Mouse (Mus musculus): ENCODE data around the gene 1700086D15Rik. TPM values are rescaled to one million over a fixed set of nuclear protein-coding genes. Genes with fewer than 3 reads are reported as not detected.

1700086D15Rik gene
- total RNA-seq, 4 experiments from 2014 or later, result 1.9 to 3.9 (median 3.0) TPM

DNA sequence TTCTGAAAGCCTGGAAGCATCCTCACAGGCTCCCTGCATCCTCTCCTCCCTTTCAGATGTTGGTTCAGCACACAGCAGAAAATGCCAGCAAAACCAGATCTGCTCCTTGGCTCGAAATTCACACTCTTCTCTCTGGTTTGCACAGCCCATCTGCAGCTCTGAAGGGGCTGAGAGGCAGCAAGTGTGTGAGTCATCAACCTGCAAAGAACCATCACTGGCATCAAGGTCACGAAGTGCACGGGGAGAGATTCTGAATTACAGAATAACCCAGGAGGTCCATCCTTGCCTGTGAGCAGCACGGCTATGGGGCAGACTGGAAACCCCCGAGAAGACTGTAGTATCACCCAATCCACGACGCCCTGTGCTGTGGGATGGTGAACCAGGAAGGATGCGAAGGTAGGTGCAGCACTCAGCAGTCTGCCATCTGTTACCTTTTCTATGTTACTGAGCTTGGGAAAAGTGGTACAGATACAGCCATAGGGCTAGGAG lies 24.4 kb downstream of the 1700086D15Rik start:
- peak; percentile 37 to 65 for DNase-seq (ENCODE audit: low spot score in 2 of 2)

DNA sequence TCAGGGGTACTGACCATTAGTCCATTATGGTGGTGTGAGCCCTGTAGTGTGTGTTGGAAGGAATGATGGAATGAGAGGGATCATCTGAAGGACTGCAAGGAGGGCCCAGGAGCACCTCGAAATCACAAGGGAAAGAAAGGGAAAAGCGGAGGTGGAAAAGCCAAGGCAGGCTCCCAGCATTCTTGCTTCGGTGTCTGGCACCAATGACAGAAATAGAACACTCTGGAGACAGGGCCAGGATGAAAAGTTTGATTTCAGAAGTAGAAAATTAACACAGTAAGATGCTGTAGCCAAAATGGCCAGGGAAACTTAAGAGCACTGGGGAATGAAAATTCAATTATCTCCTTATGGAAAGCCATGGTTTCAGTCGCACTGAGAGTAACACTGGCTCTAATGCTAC lies 26.0 kb downstream of the 1700086D15Rik start:
- no peak for DNase-seq (ENCODE audit: low spot score in 2 of 2)

DNA sequence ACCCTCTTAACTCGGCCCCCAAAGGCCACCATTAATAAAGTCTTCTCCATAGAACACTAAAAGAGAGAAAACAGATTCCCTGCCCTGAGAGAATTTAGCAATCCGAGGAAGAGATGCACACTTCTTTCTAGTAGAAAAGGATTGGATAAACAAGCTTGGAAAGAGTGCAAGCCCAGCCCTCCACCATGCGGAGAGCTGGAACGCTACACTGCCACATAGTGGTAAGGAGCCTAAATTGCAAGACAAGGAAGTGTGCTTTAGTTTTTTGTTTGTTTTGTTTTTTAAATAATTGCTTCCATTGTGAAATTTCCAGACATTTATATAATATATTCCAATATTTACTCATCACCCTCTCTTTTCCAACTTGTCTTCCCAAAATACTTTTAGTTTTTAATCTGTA lies 30.6 kb downstream of the 1700086D15Rik start:
- DNase-seq (ENCODE audit: low spot score in 2 of 2), result no peak

DNA sequence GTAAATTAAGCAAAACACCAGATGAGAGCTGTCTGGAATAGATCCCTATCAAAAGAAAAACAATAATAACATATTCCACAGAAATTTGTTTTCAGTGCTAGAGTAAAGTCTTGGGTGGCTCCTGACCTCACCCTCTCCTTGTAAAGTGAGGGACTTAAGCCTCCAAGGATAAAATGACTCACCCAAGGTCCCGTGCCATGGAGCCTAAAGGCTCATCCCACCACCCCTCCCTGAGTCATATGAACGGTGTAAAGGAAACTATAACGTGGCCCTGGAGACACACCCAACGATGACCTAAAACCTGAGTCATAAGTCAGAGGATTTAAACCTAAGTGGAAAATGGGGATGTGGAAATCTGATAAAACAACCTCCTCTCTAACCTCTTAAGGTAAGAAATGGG lies 31.0 kb downstream of the 1700086D15Rik start:
- DNase-seq (ENCODE audit: low spot score in 2 of 2), result no peak

DNA sequence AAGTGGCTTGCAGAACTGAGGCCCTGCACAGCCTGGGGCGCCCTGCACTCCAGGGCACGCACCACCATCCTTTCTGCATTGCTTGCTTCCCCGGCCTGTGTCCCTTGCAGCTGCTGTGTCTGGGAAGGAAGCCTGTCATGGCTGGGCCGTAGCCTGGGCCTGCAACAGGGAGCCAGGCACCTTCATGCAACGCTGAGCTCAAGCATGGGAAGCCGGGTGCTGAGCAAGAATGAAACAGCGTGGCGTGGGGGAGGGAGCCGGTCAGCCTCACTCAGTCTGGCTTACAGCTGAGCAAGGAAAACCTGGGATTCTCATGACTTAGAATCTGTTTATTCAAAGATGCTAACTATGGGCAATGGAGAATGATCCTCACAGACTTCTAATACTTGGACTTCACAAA lies 33.1 kb downstream of the 1700086D15Rik start:
- peak in 1 of 2 experiments; percentile 37 for DNase-seq (ENCODE audit: low spot score in 2 of 2)

DNA sequence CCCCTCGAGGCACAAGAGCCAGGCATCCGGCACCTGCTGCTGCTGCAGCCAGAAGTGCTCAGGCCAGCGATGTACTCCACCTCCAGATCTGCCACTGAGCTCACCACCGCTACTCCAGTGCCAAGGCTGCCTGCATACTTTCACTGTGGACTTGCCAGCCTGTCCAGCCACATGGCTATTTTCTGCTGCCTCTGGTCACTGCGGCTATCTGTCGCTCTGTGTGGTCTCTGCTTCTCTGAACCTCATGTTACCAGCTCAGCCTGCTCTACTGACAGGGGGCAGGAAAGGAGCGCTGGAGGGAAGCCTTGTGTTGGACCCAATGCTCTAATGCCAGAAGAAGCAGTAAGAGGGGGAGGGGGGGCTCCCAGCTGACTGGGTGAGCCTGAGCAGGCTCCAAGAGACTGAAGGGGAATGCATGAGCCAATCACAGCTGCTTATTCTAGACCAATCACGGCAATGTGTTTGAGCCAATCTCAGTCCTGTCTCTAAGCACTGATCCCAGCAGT lies 34.7 kb downstream of the 1700086D15Rik start:
- peak in 1 of 2 experiments; percentile 38 for DNase-seq (ENCODE audit: low spot score in 2 of 2)

DNA sequence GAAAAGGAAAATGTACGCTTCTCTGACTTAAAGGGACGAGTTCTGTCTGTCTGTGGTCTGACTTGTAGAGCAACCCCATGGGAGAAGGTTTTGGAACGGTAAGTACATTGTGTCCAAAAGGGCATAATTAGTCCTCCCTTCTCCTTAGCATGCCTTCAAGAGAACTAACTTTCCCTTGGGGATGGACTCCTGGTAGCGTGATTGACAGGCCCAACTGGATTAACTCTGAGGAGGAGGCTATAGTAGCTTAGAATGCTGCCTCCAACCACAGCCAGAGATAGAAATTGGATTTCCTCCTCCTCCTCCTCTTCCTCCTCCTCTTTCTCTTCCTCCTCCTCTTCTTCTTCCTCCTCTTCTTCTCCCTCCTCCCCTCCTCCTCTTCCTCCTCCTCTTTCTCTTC lies 39.4 kb downstream of the 1700086D15Rik start:
- no peak for DNase-seq (ENCODE audit: low spot score in 2 of 2)

DNA sequence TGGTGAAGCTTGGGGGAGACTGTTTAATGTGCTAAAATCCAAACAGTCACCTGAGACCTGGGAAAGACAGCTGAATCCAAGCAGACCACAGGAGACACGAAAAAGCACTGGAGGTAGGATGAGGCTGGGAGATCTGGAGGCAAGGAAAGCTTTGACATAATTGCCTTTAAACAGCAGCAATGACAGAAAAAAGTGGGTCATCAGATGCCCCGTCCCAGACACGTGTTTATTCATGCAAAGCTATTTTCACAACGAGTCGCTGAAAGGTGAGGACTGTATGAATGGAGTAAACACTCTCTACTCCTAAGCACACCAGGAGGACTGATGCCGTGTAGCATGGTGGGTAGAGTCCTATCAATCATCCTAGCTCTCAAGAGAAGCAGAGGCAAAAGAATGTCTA lies 43.9 kb downstream of the 1700086D15Rik start:
- DNase-seq (ENCODE audit: low spot score in 2 of 2), result no peak

DNA sequence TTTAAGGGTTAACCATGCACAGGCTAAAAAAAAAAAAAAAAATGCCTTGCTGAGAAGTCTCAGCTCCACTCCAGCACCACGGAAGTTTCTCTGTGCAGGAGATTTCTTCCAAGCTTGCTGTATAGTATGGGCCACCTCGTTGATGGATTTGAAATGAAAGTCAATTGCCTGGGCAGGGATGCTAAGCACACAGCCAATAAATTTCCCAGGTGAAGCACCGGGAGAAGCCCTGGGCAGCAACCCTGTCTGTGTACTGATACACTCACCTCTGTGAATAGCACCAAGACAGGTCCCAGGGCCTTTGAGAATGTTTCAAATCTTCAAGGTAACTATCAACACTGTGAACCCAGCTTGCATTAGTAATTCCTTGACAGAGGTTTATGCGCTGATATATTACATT lies 47.6 kb downstream of the 1700086D15Rik start:
- DNase-seq (ENCODE audit: low spot score in 2 of 2), result no peak

DNA sequence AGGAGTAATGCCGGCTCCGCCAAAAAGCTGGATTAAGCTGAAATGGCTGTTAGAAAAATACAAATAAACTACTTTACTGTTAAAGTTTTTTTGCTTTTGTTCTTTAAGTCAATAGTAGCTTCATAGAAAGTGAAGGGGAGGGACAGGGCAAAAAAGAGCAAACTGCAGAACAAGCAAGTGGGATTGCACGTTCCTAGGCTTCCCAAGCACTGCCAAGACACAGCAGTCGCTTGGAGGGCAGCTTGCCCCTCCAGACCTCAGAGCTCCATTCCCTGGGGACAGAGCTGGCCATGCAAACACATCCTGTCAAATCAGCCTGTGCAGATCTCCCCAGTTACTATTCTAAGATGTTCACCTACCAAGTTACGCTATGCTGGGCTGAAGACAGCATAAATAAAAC lies 48.0 kb downstream of the 1700086D15Rik start:
- DNase-seq (ENCODE audit: low spot score in 2 of 2), result no peak

DNA sequence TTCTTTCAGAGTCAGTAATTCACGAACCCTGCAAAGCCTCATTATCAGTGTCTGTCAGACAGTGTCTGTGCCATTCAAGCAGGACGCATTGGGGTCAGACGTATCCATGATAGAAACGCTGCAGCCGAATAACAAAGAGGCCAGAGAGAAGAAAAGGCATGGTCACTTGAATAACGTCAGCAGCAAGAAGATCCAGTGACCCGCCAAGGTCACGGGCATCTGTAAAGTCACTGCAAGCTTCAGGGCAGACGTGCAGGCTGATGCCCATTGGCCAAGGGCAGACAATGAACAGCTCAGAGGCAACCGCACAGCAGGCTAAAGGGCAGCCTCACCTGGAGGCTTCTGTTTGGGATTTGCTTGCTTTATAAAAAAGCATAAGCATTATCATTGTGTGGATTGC lies 49.6 kb downstream of the 1700086D15Rik start:
- no peak for DNase-seq (ENCODE audit: low spot score in 2 of 2)

DNA sequence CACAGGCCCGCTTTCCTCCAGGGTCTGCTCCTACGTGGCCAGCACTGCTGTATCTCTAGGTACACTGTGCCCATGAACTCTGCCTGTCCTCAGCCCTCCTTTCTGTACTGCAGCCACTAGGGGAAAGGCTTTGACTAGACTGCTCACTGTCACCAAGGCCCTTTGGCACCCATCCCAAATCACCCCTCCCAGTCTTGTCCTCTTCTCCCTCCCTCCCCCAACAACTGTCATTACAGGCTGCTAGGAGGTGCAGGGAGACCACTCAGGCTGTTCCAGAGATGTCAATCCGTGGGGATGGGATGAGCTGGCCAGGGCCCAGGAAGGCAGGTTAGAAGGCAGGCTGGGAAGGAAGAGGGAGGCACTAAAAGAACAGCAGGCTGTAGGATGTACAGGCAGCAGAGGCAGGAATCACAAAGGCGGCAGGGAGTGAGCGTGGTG lies 51.9 kb downstream of the 1700086D15Rik start:
- DNase-seq (ENCODE audit: low spot score in 2 of 2), result no peak

DNA sequence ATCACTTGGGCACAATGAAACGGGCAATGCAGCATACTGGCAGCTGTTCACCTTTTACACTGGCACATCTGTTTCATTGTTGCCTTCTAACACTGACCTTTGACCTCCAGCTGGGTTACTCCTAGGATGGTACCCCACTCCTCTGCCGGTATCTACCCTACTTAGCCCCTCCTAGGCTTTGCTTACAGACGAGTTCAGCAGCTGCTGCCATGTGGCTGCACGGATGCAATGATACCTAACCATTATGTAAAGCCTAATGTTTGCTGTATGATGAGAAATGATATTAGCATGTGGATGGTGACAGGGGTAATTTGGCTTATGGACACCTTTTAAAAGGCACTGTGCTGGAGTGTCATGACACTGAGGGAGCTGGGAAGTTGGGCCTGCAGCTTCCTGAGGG lies 52.5 kb downstream of the 1700086D15Rik start:
- no peak for DNase-seq (ENCODE audit: low spot score in 2 of 2)

DNA sequence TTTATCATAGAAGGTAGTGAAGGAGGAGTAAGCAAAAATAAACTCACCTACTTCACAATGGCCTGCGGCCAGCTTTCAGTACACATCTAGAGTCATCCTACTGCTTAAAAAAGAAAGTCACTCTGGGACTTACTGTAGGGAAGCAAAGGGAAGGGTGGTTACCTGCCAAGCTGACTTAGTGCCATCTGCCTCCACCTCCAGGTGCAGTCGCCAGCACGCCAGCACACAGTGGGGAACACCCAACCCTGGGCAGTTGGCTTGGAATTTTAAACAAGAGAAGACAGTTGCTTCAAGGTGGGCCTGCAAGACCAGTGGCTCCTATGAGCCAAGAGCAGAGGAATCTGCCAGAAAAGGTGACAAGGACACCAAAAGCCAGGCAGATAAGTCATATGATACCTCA lies 55.6 kb downstream of the 1700086D15Rik start:
- DNase-seq (ENCODE audit: low spot score in 2 of 2), result peak in 1 of 2 experiments; percentile 39

Other genes with a start within 250 kb of the 1700086D15Rik start
- 10 to 100 TPM; 25.2 to 29.8 (median 27.9) TPM for gene Elac2, start 180.9 kb downstream of the 1700086D15Rik start, total RNA-seq (2022)
- 100 to 1,000 TPM; 129 to 135 (median 132) TPM for gene Arhgap44, start 3.1 kb upstream of the 1700086D15Rik start, total RNA-seq (2022)
- under 1 TPM; 0.41 to 0.74 (median 0.57) TPM for gene Myocd, start 110.1 kb upstream of the 1700086D15Rik start, total RNA-seq (2022)